Mouse (Mus musculus): ENCODE measurements around the gene Txndc5. TPM values are rescaled to one million over a fixed set of nuclear protein-coding genes. Genes with fewer than 3 reads are reported as not detected.

Txndc5 gene
- polyA plus RNA-seq, 1 experiment from 2014 or later, result 80.6 TPM

DNA sequence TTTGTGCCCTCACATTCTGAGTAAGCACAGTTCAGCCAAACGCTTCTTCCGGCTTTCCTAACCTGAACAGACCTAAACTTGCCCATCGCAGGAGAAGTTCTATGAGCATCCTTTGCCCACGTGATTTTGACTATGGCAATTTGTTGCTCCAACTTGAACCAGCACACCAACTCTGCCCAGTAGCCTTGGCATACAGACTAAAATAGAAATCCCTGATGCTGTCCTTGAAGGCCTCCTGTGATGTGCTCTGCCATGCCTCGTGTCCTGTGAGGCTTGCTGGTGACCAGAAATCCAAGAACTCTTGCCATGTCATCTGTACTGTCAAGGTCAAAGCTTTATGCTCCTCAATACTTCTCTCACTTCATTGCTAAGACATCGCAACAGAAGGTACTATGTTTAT lies 952 bp upstream of the Txndc5 start:
- no peak overlapping the region for H3K4me3 ChIP-seq (ENCODE audit: low read depth, low read length)
- DNase-seq (no peak), ATAC-seq (no peak)
- TF ChIP-seq CTCF (IDR thresholded peaks at IDR 0.05; ENCODE audit: low read depth) (no peak), EP300 (IDR thresholded peaks at IDR 0.05; ENCODE audit: low read depth) (no peak)
- H3K36me3 ChIP-seq (replicated peaks; ENCODE audit: insufficient read depth, low read length), result no peaks in the 10 kb centered on the region
- no peaks in the 10 kb centered on the region for H3K27me3 ChIP-seq (ENCODE audit: insufficient read depth, low read length)
- peaks cover 26% of the 10 kb centered on the region for H3K4me1 ChIP-seq (ENCODE audit: insufficient read depth)
- H3K9ac ChIP-seq (replicated peaks), result no peak overlapping the region
- WGBS (ENCODE audit: insufficient replicate concordance), result 76% methylated on average over 6 of the region's 6 CpGs
- H3K27ac ChIP-seq (ENCODE audit: low read depth), result no peak overlapping the region
- H3K9me3 ChIP-seq (ENCODE audit: low read length), result no peaks in the 10 kb centered on the region
- H3K4me2 ChIP-seq (ENCODE audit: low read depth, low read length), result no peak overlapping the region

DNA sequence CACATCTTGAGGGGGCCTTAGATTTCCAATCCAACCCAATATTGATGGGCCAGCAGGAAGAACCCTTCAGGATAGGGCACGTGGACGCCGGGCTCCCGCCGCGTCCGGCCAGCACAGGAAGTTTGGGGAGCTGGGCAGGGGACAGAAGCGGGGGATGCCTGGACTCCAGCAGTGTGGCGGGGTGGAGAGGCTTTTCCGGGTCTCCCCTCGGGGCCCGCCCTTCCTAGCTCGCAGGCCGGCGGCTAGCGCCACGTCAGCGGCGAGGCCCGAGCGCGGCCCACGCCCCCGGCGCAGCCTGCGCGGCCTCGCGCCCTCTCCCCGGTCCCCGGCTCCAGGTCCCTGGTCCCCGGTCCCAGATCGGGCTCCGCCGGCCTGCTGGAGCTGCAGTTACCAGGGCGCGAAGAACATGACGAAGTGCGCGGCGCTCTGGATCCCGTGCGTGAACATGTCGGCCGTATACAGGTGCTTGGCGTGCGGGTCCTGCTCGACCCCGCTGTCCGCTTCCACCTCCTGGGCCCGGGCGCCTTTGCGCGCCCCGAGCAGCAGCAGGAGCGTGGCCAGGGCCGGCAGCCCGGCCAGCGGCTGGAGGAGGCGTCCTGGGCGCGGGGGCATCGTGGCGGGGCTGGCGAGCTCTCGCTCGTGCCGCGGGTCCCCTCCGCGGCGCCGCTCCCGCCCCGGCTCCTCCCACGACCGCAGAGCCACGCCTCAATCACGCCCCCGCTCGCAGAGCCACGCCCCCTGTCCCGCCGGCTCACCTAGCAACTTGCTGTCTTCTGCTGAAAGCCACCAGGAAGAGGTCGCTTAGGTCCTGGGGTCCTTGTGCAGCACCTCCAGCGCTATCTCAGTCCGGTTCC lies 600 bp downstream of the Txndc5 start:
- ATAC-seq (peak; percentile 82), DNase-seq (peak; percentile 91)
- WGBS (ENCODE audit: insufficient replicate concordance), result 3% methylated on average over 80 of the region's 87 CpGs
- Histone ChIP-seq H3K4me3 (ENCODE audit: low read depth, low read length) (peak overlapping the region; percentile 86), H3K27me3 (ENCODE audit: insufficient read depth, low read length) (no peaks in the 10 kb centered on the region), H3K36me3 (replicated peaks; ENCODE audit: insufficient read depth, low read length) (0 out of 2 replicates have a peak, but pooled peaks cover 3% of the 10 kb centered on the region), H3K4me2 (ENCODE audit: low read depth, low read length) (peak overlapping the region; percentile 98), H3K9ac (replicated peaks) (peak overlapping the region; percentile 84), H3K27ac (ENCODE audit: low read depth) (peak overlapping the region; percentile 95), H3K4me1 (ENCODE audit: insufficient read depth) (peaks cover 26% of the 10 kb centered on the region), H3K9me3 (ENCODE audit: low read length) (no peaks in the 10 kb centered on the region)
- TF ChIP-seq EP300 (IDR thresholded peaks at IDR 0.05; ENCODE audit: low read depth), result no peak
- no peak for TF ChIP-seq CTCF (IDR thresholded peaks at IDR 0.05; ENCODE audit: low read depth)

DNA sequence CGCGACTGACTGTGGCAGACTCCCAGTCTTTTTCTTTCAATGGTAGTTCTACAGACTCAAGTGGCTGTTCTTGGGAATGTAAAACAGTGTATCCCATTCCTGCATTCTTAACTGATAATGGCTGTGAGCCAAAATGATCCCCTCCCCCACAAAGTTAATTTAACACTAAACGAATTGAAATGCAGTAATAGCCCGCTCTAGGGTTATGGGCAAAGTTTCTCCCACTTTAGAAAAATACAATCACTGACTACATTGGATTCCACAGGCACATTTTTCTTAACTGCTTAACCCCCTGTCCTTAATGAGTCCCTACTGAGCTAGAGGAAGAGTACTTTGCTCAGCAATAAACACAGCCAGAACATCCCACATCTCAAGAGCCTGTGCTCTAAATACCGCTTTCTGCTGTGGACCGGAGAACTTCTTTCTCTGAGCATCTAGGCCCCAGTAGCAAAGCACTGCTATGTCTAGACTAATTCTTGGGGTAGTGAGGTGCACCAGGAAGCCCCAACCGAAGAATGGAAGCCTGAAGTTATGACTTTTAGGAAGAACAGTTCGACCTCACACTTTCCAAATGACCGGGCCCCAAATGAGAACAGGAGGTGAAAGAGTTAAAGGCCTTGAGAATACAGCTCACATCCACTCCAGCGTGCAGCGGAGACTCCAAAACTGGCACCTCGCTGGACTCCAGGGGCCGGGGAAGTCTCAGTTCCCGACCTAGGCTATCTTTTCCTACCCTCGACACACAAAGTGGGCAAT lies 1.4 kb downstream of the Txndc5 start:
- H3K9ac ChIP-seq (replicated peaks), result peak overlapping the region; percentile 84
- ATAC-seq (peak; percentile 2; the same call in 1 of the 2 replicates), DNase-seq (no peak)
- H3K4me3 ChIP-seq (ENCODE audit: low read depth, low read length), result peak overlapping the region; percentile 86
- H3K27me3 ChIP-seq (ENCODE audit: insufficient read depth, low read length), result no peaks in the 10 kb centered on the region
- H3K4me1 ChIP-seq (ENCODE audit: insufficient read depth), result peaks cover 22% of the 10 kb centered on the region
- no peaks in the 10 kb centered on the region for H3K9me3 ChIP-seq (ENCODE audit: low read length)
- TF ChIP-seq CTCF (IDR thresholded peaks at IDR 0.05; ENCODE audit: low read depth), result no peak
- TF ChIP-seq EP300 (IDR thresholded peaks at IDR 0.05; ENCODE audit: low read depth), result no peak
- peak overlapping the region; percentile 98 for H3K4me2 ChIP-seq (ENCODE audit: low read depth, low read length)
- H3K36me3 ChIP-seq (replicated peaks; ENCODE audit: insufficient read depth, low read length), result 0 out of 2 replicates have a peak, but pooled peaks cover 4% of the 10 kb centered on the region
- WGBS (ENCODE audit: insufficient replicate concordance), result 12% methylated on average over 15 of the region's 15 CpGs
- peak overlapping the region; percentile 95 for H3K27ac ChIP-seq (ENCODE audit: low read depth)

DNA sequence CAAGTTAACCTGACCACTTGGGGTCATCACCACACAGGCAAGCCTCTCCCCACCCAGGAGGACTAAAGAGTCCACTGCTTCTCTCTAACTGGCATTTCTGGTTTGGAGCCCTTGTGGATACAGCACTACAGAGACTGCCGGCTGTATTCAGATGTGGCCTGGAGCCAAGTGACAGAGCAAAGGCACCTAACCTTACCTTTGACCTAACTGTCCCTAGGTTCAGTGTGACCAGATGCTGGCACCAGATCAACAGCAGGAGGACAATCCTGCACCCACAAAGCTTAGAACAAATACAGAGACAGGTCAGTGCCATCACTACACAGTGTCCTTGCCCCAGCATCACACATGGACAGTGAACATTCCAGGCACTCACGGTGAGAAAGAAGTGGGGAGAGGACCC lies 2.5 kb downstream of the Txndc5 start:
- 0 out of 2 replicates have a peak, but pooled peaks cover 4% of the 10 kb centered on the region for H3K36me3 ChIP-seq (replicated peaks; ENCODE audit: insufficient read depth, low read length)
- no peak overlapping the region for H3K9ac ChIP-seq (replicated peaks)
- no peaks in the 10 kb centered on the region for H3K9me3 ChIP-seq (ENCODE audit: low read length)
- H3K4me3 ChIP-seq (ENCODE audit: low read depth, low read length), result peak overlapping the region; percentile 86; the same call in 1 of the 2 replicates
- no peak for TF ChIP-seq EP300 (IDR thresholded peaks at IDR 0.05; ENCODE audit: low read depth)
- no peak for TF ChIP-seq CTCF (IDR thresholded peaks at IDR 0.05; ENCODE audit: low read depth)
- 68% methylated on average over 2 of the region's 2 CpGs for WGBS (ENCODE audit: insufficient replicate concordance)
- H3K27ac ChIP-seq (ENCODE audit: low read depth), result peak overlapping the region; percentile 95; the same call in 1 of the 2 replicates
- H3K27me3 ChIP-seq (ENCODE audit: insufficient read depth, low read length), result no peaks in the 10 kb centered on the region
- H3K4me2 ChIP-seq (ENCODE audit: low read depth, low read length), result peak overlapping the region; percentile 98
- H3K4me1 ChIP-seq (ENCODE audit: insufficient read depth), result peaks cover 21% of the 10 kb centered on the region
- DNase-seq, result peak; percentile 70
- ATAC-seq, result peak; percentile 62

DNA sequence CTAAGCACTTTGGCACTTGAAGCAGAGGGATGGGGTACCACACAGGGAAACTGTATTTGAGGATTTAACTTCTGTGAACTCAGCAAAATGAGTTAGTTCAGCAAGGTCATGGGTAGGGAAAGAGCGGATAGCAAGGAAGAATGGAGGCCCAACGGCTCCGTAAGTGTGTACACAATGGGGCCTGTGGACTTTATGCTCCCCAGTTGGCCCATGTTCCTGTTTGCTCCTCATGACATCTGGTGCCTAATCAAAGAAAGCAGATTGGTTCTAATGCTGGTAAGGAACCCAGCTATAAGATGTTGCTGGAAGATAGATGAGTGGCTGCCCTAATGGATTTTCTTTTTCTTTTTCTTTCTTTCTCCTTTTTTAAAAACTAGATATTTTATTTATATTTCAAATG lies 3.4 kb downstream of the Txndc5 start:
- H3K9me3 ChIP-seq (ENCODE audit: low read length), result no peaks in the 10 kb centered on the region
- peaks cover 21% of the 10 kb centered on the region for H3K4me1 ChIP-seq (ENCODE audit: insufficient read depth)
- no peak overlapping the region for H3K27ac ChIP-seq (ENCODE audit: low read depth)
- H3K4me3 ChIP-seq (ENCODE audit: low read depth, low read length), result no peak overlapping the region
- H3K36me3 ChIP-seq (replicated peaks; ENCODE audit: insufficient read depth, low read length), result peaks cover 9% of the 10 kb centered on the region
- no peak for TF ChIP-seq CTCF (IDR thresholded peaks at IDR 0.05; ENCODE audit: low read depth)
- 0 out of 2 replicates have a peak, but pooled peaks have one; percentile 11 for TF ChIP-seq EP300 (IDR thresholded peaks at IDR 0.05; ENCODE audit: low read depth)
- DNase-seq, result no peak
- peak overlapping the region; percentile 39 for H3K4me2 ChIP-seq (ENCODE audit: low read depth, low read length)
- no peak overlapping the region for H3K9ac ChIP-seq (replicated peaks)
- WGBS (ENCODE audit: insufficient replicate concordance), result 54% methylated on average over 3 of the region's 3 CpGs
- no peak for ATAC-seq
- H3K27me3 ChIP-seq (ENCODE audit: insufficient read depth, low read length), result no peaks in the 10 kb centered on the region

DNA sequence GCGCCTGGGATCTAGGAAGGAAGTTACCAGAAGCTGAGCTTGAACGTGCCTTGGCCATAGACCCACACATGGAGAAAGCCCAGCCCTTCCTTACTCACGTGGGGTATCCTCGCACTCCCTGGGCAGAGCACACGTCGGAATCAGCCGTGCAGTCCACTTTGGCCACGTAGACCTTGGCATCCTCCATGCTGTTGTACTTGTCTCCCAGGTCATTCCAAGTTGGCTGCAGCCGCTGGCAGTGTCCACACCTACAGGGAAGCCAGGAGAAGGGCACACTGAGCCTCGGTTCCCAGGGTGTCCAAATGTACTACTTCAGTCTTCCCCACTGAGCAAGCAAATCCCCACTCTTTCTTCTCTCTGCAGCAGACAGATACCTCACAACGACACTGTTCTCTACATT lies 5.4 kb downstream of the Txndc5 start:
- peaks cover 19% of the 10 kb centered on the region for H3K36me3 ChIP-seq (replicated peaks; ENCODE audit: insufficient read depth, low read length)
- peaks cover 18% of the 10 kb centered on the region for H3K4me1 ChIP-seq (ENCODE audit: insufficient read depth)
- DNase-seq (no peak), ATAC-seq (no peak)
- H3K9me3 ChIP-seq (ENCODE audit: low read length), result no peaks in the 10 kb centered on the region
- no peak overlapping the region for H3K9ac ChIP-seq (replicated peaks)
- no peaks in the 10 kb centered on the region for H3K27me3 ChIP-seq (ENCODE audit: insufficient read depth, low read length)
- H3K4me3 ChIP-seq (ENCODE audit: low read depth, low read length), result no peak overlapping the region
- no peak overlapping the region for H3K27ac ChIP-seq (ENCODE audit: low read depth)
- 82% methylated on average over 11 of the region's 11 CpGs for WGBS (ENCODE audit: insufficient replicate concordance)
- no peak for TF ChIP-seq EP300 (IDR thresholded peaks at IDR 0.05; ENCODE audit: low read depth)
- TF ChIP-seq CTCF (IDR thresholded peaks at IDR 0.05; ENCODE audit: low read depth), result no peak
- H3K4me2 ChIP-seq (ENCODE audit: low read depth, low read length), result no peak overlapping the region

Data from liver, postnatal 0 days (tissue).